ENCODE assay signal across 18 mouse cellular contexts in genomic region chr2:32543031-32543449, GRCm38 (mm10). TPM values are rescaled to one million over a fixed set of nuclear protein-coding genes. Genes with fewer than 3 reads are reported as not detected.
DNase-seq lines count a peak whose midpoint lies in the region; TF ChIP-seq lines count a peak whose summit lies in the region.
"Had no signal": no experiment of that assay in that cellular context is flagged by ENCODE, and none has a peak within 500 bp of the region (broad histone marks: within the 10 kb centered on the region; RNA-seq: fewer than 3 reads in every experiment).

No protein-coding gene starts in this region.

- 63% methylated on average over 3 of the region's 3 CpGs for WGBS in thymus, adult 2 months

- no peaks in the 10 kb centered on the region for H3K36me3 ChIP-seq in thymus, adult 2 months (ENCODE audit: control insufficient read depth, insufficient read depth, low read length)
- no peaks in the 10 kb centered on the region for H3K36me3 ChIP-seq in myocyte (ENCODE audit: control insufficient read depth, insufficient read depth)

- TF ChIP-seq POLR2A in thymus, adult 2 months (IDR thresholded peaks at IDR 0.05; ENCODE audit: control insufficient read depth, extremely low read depth, insufficient read depth, low read length, poor library complexity): no peak
- no peak for TF ChIP-seq POLR2A in myocyte (IDR thresholded peaks at IDR 0.05; ENCODE audit: insufficient read length, low read depth)

- H3K27me3 ChIP-seq in thymus, adult 2 months (ENCODE audit: control insufficient read depth, insufficient read depth, low read length): peaks cover 2% of the 10 kb centered on the region; the same call in 1 of the 2 replicates
- no peaks in the 10 kb centered on the region for H3K27me3 ChIP-seq in myocyte (ENCODE audit: control insufficient read depth, insufficient read depth, insufficient read length)
- H3K27me3 ChIP-seq: embryonic facial prominence, embryonic 13.5 days had no signal

- H3K4me1 ChIP-seq in thymus, adult 2 months (replicated peaks; ENCODE audit: control insufficient read depth, insufficient read depth, low read length): peaks cover 49% of the 10 kb centered on the region

- H3K27ac ChIP-seq in layer of hippocampus, adult 2 months: peak overlapping the region; percentile 93; the same call in 1 of the 2 replicates
- peak overlapping the region; percentile 8; the same call in 1 of the 2 replicates for H3K27ac ChIP-seq in thymus, adult 2 months (ENCODE audit: control insufficient read depth, insufficient read depth, low read length)
- H3K27ac ChIP-seq: embryonic facial prominence, embryonic 13.5 days; hindbrain, embryonic 10.5 days; stomach, postnatal 0 days had no signal

- no peak overlapping the region for H3ac ChIP-seq in myocyte (ENCODE audit: control insufficient read depth, insufficient read length)

- no peaks in the 10 kb centered on the region for H3K79me2 ChIP-seq in myocyte (ENCODE audit: control insufficient read depth, insufficient read depth)

- no peak overlapping the region for H3K4me2 ChIP-seq in myocyte (ENCODE audit: low read depth)
- H3K4me2 ChIP-seq: embryonic facial prominence, embryonic 13.5 days; lung, embryonic 14.5 days had no signal

- no peak overlapping the region for H3K4me3 ChIP-seq in layer of hippocampus, adult 2 months
- H3K4me3 ChIP-seq in thymus, adult 2 months (ENCODE audit: control insufficient read depth, insufficient read depth, low read length): no peak overlapping the region
- no peak overlapping the region for H3K4me3 ChIP-seq in myocyte
- H3K4me3 ChIP-seq: embryonic facial prominence, embryonic 13.5 days; hindbrain, embryonic 10.5 days had no signal

- peak; percentile 60 for DNase-seq in cerebellum, adult 11-12 months
- no peak for DNase-seq in cerebellum, adult 11 months
- no peak for DNase-seq in layer of hippocampus, adult 2 months (ENCODE audit: low spot score in 2 of 2)
- no peak for DNase-seq in layer of hippocampus, postnatal 25 days (ENCODE audit: extremely low spot score in 1 of 2, low spot score in 1 of 2)
- no peak for DNase-seq in thymus, adult 2 months
- no peak for DNase-seq in thymus, adult 18-20 months
- DNase-seq in spleen, postnatal 4 days (ENCODE audit: low spot score in 2 of 2): no peak
- DNase-seq: adrenal gland, postnatal 10 days; liver; lung, embryonic 14.5 days; midbrain, embryonic 14.5 days; thymus, postnatal 4 days had no signal

- no peak for TF ChIP-seq CTCF in layer of hippocampus, adult 2 months (conservative IDR thresholded peaks at IDR 0.05)
- no peak for TF ChIP-seq CTCF in thymus, adult 2 months (IDR thresholded peaks at IDR 0.05; ENCODE audit: borderline replicate concordance, control insufficient read depth, extremely low read depth, insufficient read depth, low read length, poor library complexity)

TF ChIP-seq in myocyte, 11 proteins besides CTCF, POLR2A, EP300 and RAD21:
- TF ChIP-seq POLR2AphosphoS2 (IDR thresholded peaks at IDR 0.05; ENCODE audit: insufficient read length, low read depth) (no peak), CEBPB (IDR thresholded peaks at IDR 0.05; ENCODE audit: insufficient read depth, poor library complexity, severe bottlenecking) (no peak), SRF (IDR thresholded peaks at IDR 0.05; ENCODE audit: control insufficient read depth, insufficient read length, low read depth) (no peak), MAX (IDR thresholded peaks at IDR 0.05; ENCODE audit: low read depth) (no peak), TCF3 (IDR thresholded peaks at IDR 0.05; ENCODE audit: insufficient read length, low read depth) (no peak), TCF12 (IDR thresholded peaks at IDR 0.05; ENCODE audit: insufficient read depth, poor library complexity, severe bottlenecking) (no peak), E2F4 (IDR thresholded peaks at IDR 0.05; ENCODE audit: insufficient read depth) (no peak), MYOG (IDR thresholded peaks at IDR 0.05; ENCODE audit: control insufficient read depth in 1 of 3, insufficient read depth in 1 of 3, insufficient read length in 2 of 3, low read depth in 2 of 3) (peak in 2 of 3 experiments; percentile 5 to 57), MYOD1 (IDR thresholded peaks at IDR 0.05; ENCODE audit: control insufficient read depth in 1 of 3, insufficient read length in 2 of 3, low read depth in 2 of 3) (peak in 2 of 3 experiments; percentile 73 to 79), REST (IDR thresholded peaks at IDR 0.05; ENCODE audit: insufficient read depth, insufficient read length) (no peak), USF1 (IDR thresholded peaks at IDR 0.05; ENCODE audit: low read depth) (no peak)

RNA-seq across cellular contexts. Expression of gene Fam102a, which starts 7.9 kb away (rescaled TPM):
- 10 to 100 TPM; 77.1 TPM for total RNA-seq in layer of hippocampus, adult 2 months (2021)
- 10 to 100 TPM; 70.2 to 75.2 TPM for total RNA-seq in layer of hippocampus, postnatal 25 days (2021)
- 57.4 and 66.7 TPM in 2 replicates for polyA plus RNA-seq in thymus, adult 2 months (2012; rRNA removed)
- polyA plus RNA-seq in myocyte (2012; fragmentation: generic; extraction: Trizol): 1.7 TPM

RNA-seq across cellular contexts. Expression of gene Dpm2, which starts 27.6 kb away (rescaled TPM):
- 10 to 100 TPM; 77.6 to 84.0 TPM for total RNA-seq in layer of hippocampus, adult 2 months (2021)
- total RNA-seq in layer of hippocampus, postnatal 25 days (2021): 10 to 100 TPM; 74.0 to 80.4 TPM
- polyA plus RNA-seq in thymus, adult 2 months (2012; rRNA removed): 158 and 173 TPM in 2 replicates
- 47.5 TPM for polyA plus RNA-seq in myocyte (2012; fragmentation: generic; extraction: Trizol)

RNA-seq across cellular contexts. Expression of gene Pip5kl1, which starts 31.6 kb away (rescaled TPM):
- total RNA-seq in layer of hippocampus, adult 2 months (2021): 1 to 10 TPM; 4.4 to 5.0 TPM
- total RNA-seq in layer of hippocampus, postnatal 25 days (2021): 1 to 10 TPM; 4.0 to 4.1 TPM
- 0.92 and 1.1 TPM in 2 replicates for polyA plus RNA-seq in thymus, adult 2 months (2012; rRNA removed)
- polyA plus RNA-seq in myocyte (2012; fragmentation: generic; extraction: Trizol): 0.10 TPM
- total RNA-seq: adrenal gland, postnatal 10 days; gastrocnemius, adult 8-10 months had no signal
- polyA plus RNA-seq: heart, embryonic 14.5 days had no signal

RNA-seq across cellular contexts. Expression of gene 9430097D07Rik, which starts 32.4 kb away (rescaled TPM):
- under 1 TPM in 1 of 2 experiments, not detected in 1; 0.71 TPM for total RNA-seq in layer of hippocampus, adult 2 months (2021)
- total RNA-seq in layer of hippocampus, postnatal 25 days (2021): under 1 TPM in 1 of 2 experiments, not detected in 1; 0.33 TPM
- polyA plus RNA-seq in thymus, adult 2 months (2012; rRNA removed): not detected in 2 replicates
- polyA plus RNA-seq in myocyte (2012; fragmentation: generic; extraction: Trizol): 0.04 TPM
- total RNA-seq: adrenal gland, postnatal 10 days; gastrocnemius, adult 8-10 months had no signal
- polyA plus RNA-seq: embryonic facial prominence, embryonic 13.5 days; heart, embryonic 14.5 days; lung, embryonic 14.5 days; stomach, postnatal 0 days had no signal

RNA-seq across cellular contexts. Expression of gene St6galnac4, which starts 43.9 kb away (rescaled TPM):
- 10 to 100 TPM; 36.4 to 40.0 TPM for total RNA-seq in layer of hippocampus, adult 2 months (2021)
- 10 to 100 TPM; 41.4 to 48.8 TPM for total RNA-seq in layer of hippocampus, postnatal 25 days (2021)
- polyA plus RNA-seq in thymus, adult 2 months (2012; rRNA removed): 29.3 and 34.1 TPM in 2 replicates
- 75.4 TPM for polyA plus RNA-seq in myocyte (2012; fragmentation: generic; extraction: Trizol)
